Mouse (Mus musculus) G1E (cell line): ENCODE measurements around the gene Thbs4. TPM values are rescaled to one million over a fixed set of nuclear protein-coding genes. Genes with fewer than 3 reads are reported as not detected.
"Not testable (repeated sequence)": the region's sequence is repeated elsewhere in the genome, so short reads cannot be mapped to it uniquely, and the experiment has no call there.

Experiments
- ATAC-seq: 2 replicates; pipeline ENCODE4 v1.8.0; 2016; ENCODE audit warnings: mild to moderate bottlenecking; ENCODE audit not compliant: insufficient number of reproducible peaks, poor library complexity, low FRiP score, severe bottlenecking; ENCODE audit errors: extremely low read depth
- DNase-seq: peaks from one replicate; pipeline ENCODE4 v3.0.0; 2012; ENCODE audit warnings: low spot score
- H3K27me3 ChIP-seq: 2 replicates; pipeline ENCODE4 v1.6.1; 2012; ENCODE audit warnings: mild to moderate bottlenecking, low read length, inconsistent platforms; ENCODE audit not compliant: insufficient read depth
- H3K36me3 ChIP-seq: replicated peaks from 2 replicates; pipeline ENCODE3; 2012; ENCODE audit warnings: mild to moderate bottlenecking, inconsistent platforms
- H3K4me1 ChIP-seq: 2 replicates; pipeline ENCODE4 v1.6.1; 2012; ENCODE audit warnings: low read depth, low read length, inconsistent platforms, mixed read lengths; ENCODE audit not compliant: insufficient read depth
- H3K4me3 ChIP-seq: 2 replicates; pipeline ENCODE4 v1.5.1; 2012; ENCODE audit warnings: low read depth, mild to moderate bottlenecking, inconsistent platforms, low read length, moderate library complexity, mixed read lengths
- H3K9me3 ChIP-seq: replicated peaks from 2 replicates; pipeline ENCODE4 v1.6.1; 2012; ENCODE audit warnings: inconsistent platforms
- CTCF ChIP-seq: IDR thresholded peaks from 2 replicates; pipeline ENCODE4 v1.5.1; 2012; ENCODE audit warnings: low read depth, low read length, inconsistent platforms, mixed read lengths
- GATA1 ChIP-seq: IDR thresholded peaks from 2 replicates; pipeline ENCODE4 v1.6.1; 2012; ENCODE audit warnings: borderline replicate concordance, low read length, inconsistent platforms, mixed read lengths
- GATA2 ChIP-seq: IDR thresholded peaks from 2 replicates; pipeline ENCODE4 v1.6.1; 2012; ENCODE audit warnings: low read depth, low read length, inconsistent platforms, borderline replicate concordance
- POLR2AphosphoS5 ChIP-seq: IDR thresholded peaks from 2 replicates; pipeline ENCODE4 v1.6.1; 2012; ENCODE audit warnings: low read depth, low read length, inconsistent platforms; ENCODE audit not compliant: insufficient replicate concordance
- TAL1 ChIP-seq: conservative IDR thresholded peaks from 2 replicates; pipeline ENCODE4 v1.6.1; 2012; ENCODE audit warnings: low read depth, low read length, inconsistent platforms, mixed read lengths
- polyA plus RNA-seq: library from polyadenylated mRNA; stranded (reverse); fragments of >175 nt; gene quantifications from 2 replicates; pipeline ENCODE4 v1.2.3, GENCODE M21; 2012
- total RNA-seq, 2 experiments: library from RNA; stranded (forward) in 1 of 2; stranded (reverse) in 1 of 2; fragments of 200-1000 nt in 1 of 2; fragments of >200 nt in 1 of 2; fragmentation: Nextera tagmentation in 1 of 2; gene quantifications; 2 replicates each; pipeline ENCODE4 v1.2.3; 2014 to 2017

Thbs4 gene
- not detected in 2 replicates for total RNA-seq (2014; fragmentation: Nextera tagmentation)
- not detected in 2 replicates for total RNA-seq (2017)
- not detected in 2 replicates for polyA plus RNA-seq

DNA sequence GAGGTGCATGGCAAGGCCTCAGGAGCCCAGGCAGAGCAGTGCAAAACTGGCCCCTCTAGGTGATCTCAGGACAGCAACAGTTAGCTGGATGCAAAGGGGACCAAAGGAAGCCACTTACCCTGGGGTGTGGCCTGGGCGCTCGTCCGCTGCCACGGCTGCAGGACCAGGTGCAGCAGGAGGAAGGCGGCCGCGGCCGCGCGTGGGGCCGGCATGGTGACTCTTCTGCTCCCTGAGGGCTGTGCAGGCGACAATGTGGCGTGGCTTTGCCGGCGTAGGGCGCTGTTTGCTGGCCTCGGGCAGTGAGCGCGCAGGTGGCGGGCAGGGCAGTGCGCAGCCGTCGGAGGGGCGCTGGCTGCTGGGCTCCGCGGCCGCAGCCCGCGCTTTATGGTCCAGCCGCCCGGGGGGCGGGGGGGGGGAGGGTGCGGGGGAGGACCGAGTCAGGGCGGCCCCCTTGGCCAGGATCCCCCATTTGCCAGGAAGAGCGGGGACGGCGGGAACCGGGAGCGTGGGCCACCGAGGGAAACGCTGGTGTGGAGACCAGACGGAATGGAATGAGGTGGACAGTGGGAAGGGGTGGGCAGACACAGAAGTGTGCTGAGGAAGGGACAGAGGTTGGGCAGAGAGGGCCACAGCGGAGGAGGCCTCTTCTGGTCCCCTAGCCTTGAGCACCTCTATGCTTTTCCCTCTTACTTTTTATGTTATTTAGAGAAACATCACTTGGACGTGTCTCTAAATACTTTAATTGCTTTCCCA is at the start of gene Thbs4:
Gene Thbs4 (minus strand): TSS at position 357 of the 753 bp plus-strand sequence.
- DNase-seq: no peak
- ATAC-seq: no peak
- Histone ChIP-seq H3K9me3 (no peaks in the 10 kb centered on the region), H3K4me3 (no peak within 1 kb of the TSS), H3K4me1 (no peaks in the 10 kb centered on the region), H3K27me3 (peaks cover 26% of the 10 kb centered on the region), H3K36me3 (no peaks in the 10 kb centered on the region)
- no peak for TF ChIP-seq POLR2AphosphoS5
- TF ChIP-seq CTCF: no peak
- TF ChIP-seq GATA2: no peak
- no peak for TF ChIP-seq TAL1
- no peak for TF ChIP-seq GATA1

DNA sequence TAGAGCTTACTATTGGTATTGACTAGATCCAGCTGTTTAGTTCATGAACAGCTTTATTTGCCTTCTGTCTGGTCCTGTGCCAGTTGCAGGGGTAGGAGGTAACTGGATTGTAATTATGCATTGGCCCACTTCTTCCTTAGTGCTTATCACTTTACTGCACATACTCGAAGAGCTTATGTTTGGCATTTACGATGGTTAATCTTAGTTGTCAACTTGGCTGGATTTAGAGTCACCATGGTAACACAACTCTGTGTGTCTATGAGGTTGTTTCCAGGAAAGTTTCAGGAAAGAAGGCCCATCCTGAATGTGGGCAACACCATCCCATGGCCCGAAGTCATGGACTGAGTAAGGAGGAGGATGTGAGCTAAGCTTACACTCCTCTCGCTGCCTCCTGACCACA is 38.5 kb upstream of the Thbs4 start:
- ATAC-seq (no peak), DNase-seq (no peak)
- no peak for TF ChIP-seq TAL1
- no peak for TF ChIP-seq POLR2AphosphoS5
- TF ChIP-seq CTCF: no peak
- Histone ChIP-seq H3K4me3 (no peak overlapping the region), H3K4me1 (peaks cover 3% of the 10 kb centered on the region; the same call in 1 of the 2 replicates), H3K27me3 (peaks cover 12% of the 10 kb centered on the region), H3K9me3 (no peaks in the 10 kb centered on the region), H3K36me3 (no peaks in the 10 kb centered on the region)

DNA sequence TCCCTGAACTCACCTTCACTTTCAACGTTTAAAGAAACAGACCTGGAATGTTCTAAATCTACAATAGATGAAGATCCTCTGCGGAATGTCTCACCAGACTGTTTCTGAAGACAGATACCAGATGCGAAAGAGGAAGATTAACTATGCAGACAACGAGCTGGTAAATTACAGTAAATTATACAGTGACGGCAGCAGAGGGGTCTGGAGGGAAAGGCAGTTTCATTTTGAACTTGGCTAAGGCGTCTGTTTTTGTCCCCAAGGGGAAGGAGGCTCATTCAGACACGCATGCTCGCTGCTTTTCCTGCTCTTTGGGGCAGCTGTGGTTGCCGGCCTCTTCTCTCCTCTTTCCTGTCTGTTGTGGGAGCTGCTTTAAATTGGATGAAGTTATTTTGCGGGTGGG is 34.2 kb upstream of the Thbs4 start:
- Histone ChIP-seq H3K27me3 (peaks cover 21% of the 10 kb centered on the region), H3K4me3 (no peak overlapping the region; the same call in 1 of the 2 replicates), H3K9me3 (no peaks in the 10 kb centered on the region), H3K4me1 (peaks cover 7% of the 10 kb centered on the region; the same call in 1 of the 2 replicates), H3K36me3 (no peaks in the 10 kb centered on the region)
- ATAC-seq: no peak
- no peak for DNase-seq
- TF ChIP-seq GATA1 (no peak), POLR2AphosphoS5 (no peak)

DNA sequence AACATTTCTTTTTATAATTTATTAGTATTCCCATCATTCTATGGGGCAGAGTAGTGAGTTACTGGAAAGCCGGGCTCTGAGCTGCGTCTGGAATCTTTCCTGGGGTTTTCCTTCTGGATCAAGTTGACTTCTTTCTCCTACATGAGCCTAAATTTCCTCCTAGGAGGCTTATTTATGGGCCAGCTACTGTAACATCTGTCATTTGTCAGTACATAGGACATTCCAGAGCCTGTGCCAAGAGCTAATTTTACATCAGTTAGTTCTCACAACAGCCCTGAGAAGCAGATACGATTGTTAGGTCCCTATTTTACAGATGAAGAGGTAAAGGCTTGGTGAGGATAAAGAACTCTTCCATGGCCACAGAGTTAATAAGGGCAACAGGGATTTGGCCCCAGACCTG is 22.7 kb upstream of the Thbs4 start:
- H3K36me3 ChIP-seq: no peaks in the 10 kb centered on the region
- ATAC-seq (no peak), DNase-seq (no peak)
- H3K4me1 ChIP-seq: no peaks in the 10 kb centered on the region
- H3K4me3 ChIP-seq: no peak overlapping the region
- peaks cover 12% of the 10 kb centered on the region; the same call in 1 of the 2 replicates for H3K27me3 ChIP-seq
- no peaks in the 10 kb centered on the region for H3K9me3 ChIP-seq
- no peak for TF ChIP-seq POLR2AphosphoS5
- TF ChIP-seq GATA2: no peak
- no peak for TF ChIP-seq CTCF
- no peak for TF ChIP-seq TAL1

DNA sequence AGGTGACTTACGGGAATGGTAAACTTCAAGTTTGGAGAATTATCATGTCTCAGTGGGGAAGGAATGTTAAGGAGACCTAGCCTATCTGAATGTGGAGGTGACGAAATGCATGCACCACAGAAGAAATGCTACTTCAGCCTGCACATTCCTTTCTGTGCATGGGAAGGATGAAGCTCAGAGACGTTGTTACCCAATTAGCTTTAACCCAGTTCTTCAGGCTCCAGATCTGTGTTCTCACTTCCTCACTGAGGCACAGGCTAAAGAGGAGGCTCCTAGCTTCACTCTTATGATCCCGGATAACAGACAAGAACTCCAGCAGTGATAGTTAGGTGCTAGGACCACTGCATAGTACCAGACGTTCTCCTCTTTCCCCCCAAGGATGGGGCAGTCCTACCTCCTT is 21.7 kb upstream of the Thbs4 start:
- ATAC-seq (no peak), DNase-seq (no peak)
- no peak overlapping the region for H3K4me3 ChIP-seq
- no peaks in the 10 kb centered on the region for H3K36me3 ChIP-seq
- peaks cover 9% of the 10 kb centered on the region; the same call in 1 of the 2 replicates for H3K27me3 ChIP-seq
- no peak for TF ChIP-seq TAL1
- TF ChIP-seq POLR2AphosphoS5: no peak
- no peak for TF ChIP-seq GATA2
- no peak for TF ChIP-seq CTCF
- TF ChIP-seq GATA1: no peak
- no peaks in the 10 kb centered on the region for H3K9me3 ChIP-seq
- H3K4me1 ChIP-seq: no peaks in the 10 kb centered on the region

DNA sequence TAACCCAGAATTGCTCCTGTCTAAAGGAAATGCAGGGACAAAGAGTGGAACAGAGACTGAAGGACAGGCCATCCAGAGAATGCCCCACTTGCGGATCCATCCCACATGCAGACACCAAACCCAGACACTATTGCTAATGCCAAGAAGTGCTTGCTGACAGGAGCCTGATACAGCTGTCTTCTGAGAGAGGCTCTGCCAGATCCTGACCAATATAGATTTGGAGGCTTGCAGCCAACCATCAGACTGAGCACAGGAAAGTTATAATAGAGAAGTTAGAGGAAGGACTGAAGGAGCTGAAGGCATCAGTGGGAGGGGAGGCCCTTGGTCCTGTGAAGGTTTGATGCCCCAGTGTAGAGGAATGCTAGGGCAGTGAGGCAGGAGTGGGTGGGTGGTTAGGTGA is 16.0 kb upstream of the Thbs4 start:
- not testable (repeated sequence) for DNase-seq, H3K4me3 ChIP-seq, H3K27me3 ChIP-seq, H3K36me3 ChIP-seq, H3K4me1 ChIP-seq, ATAC-seq, H3K9me3 ChIP-seq

DNA sequence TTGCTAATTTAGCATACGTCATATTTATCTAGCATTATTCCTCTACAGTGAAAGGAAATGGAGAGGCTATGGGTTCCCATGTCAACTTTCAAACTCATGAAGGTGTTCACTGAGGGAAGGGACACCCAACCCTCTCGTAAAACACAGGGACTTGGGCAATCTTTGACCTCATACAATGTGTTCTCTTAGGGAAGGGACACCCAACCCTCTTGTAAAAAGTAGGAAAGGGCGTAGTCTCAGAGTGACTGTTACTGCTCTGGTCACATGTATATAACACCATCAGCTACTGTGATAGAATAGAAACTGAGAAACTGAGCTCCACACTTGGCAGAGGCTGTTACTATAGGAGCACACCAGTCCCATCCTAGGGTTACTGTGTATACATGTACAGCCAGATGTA is 13.2 kb upstream of the Thbs4 start:
- no peak for DNase-seq
- TF ChIP-seq GATA1 (no peak), TAL1 (no peak), POLR2AphosphoS5 (no peak), CTCF (no peak), GATA2 (no peak)
- peaks cover 8% of the 10 kb centered on the region; the same call in 1 of the 2 replicates for H3K27me3 ChIP-seq
- H3K4me1 ChIP-seq: no peaks in the 10 kb centered on the region
- no peaks in the 10 kb centered on the region for H3K9me3 ChIP-seq
- H3K4me3 ChIP-seq: no peak overlapping the region
- H3K36me3 ChIP-seq: no peaks in the 10 kb centered on the region
- no peak for ATAC-seq
